Mouse (Mus musculus) cortical plate, adult 2 months (tissue): ENCODE data around the gene Adamts12. TPM values are rescaled to one million over a fixed set of nuclear protein-coding genes. Genes with fewer than 3 reads are reported as not detected.

Experiments used
- H3K27ac ChIP-seq: fragments of 200-500 bp; 2 replicates; pipeline ENCODE4 v1.5.1; 2012; ENCODE audit warnings: low read length, control low read depth, inconsistent platforms; ENCODE audit not compliant: insufficient read depth
- H3K4me1 ChIP-seq: fragments of 200-500 bp; 2 replicates; pipeline ENCODE4 v1.6.1; 2011; ENCODE audit warnings: low read length; ENCODE audit not compliant: control insufficient read depth, insufficient read depth
- H3K4me3 ChIP-seq: fragments of 200-500 bp; 2 replicates; pipeline ENCODE4 v1.5.1; 2011; ENCODE audit warnings: mild to moderate bottlenecking, low read length, control low read depth; ENCODE audit not compliant: insufficient read depth
- CTCF ChIP-seq: fragments of 200-500 bp; IDR thresholded peaks from 2 replicates; pipeline ENCODE4 v1.5.1; 2011; ENCODE audit warnings: mild to moderate bottlenecking, control low read depth, low read length; ENCODE audit not compliant: insufficient read depth; ENCODE audit errors: extremely low read depth
- POLR2A ChIP-seq: fragments of 200-500 bp; IDR thresholded peaks from 2 replicates; pipeline ENCODE4 v1.6.1; 2011; ENCODE audit warnings: mild to moderate bottlenecking, low read length, control low read depth; ENCODE audit not compliant: insufficient read depth; ENCODE audit errors: extremely low read depth
- polyA plus RNA-seq: library from polyadenylated mRNA; depleted of rRNA; stranded (reverse); fragments of >200 nt; gene quantifications from 2 replicates; pipeline ENCODE4 v1.2.3, GENCODE M21; 2012

The Adamts12 gene
- polyA plus RNA-seq, 1 experiment = 0.10 TPM

- no peak for TF ChIP-seq CTCF
- no peak for TF ChIP-seq POLR2A
- Histone ChIP-seq H3K4me3 (no peak overlapping the region), H3K27ac (no peak overlapping the region), H3K4me1 (no peaks in the 10 kb centered on the region; the same call in 1 of the 2 replicates)
Observed at GRCm38 (mm10) chr15:11067891-11068290, 3.3 kb downstream of the Adamts12 start.

- Histone ChIP-seq H3K4me1 (no peaks in the 10 kb centered on the region), H3K4me3 (no peak overlapping the region)
Observed at GRCm38 (mm10) chr15:11075726-11076361, 11.3 kb downstream of the Adamts12 start.

GRCm38 (mm10) chr15:11082961-11083569 is 18.5 kb downstream of the Adamts12 start:
- no peak overlapping the region for H3K4me3 ChIP-seq
- no peaks in the 10 kb centered on the region for H3K4me1 ChIP-seq
- H3K27ac ChIP-seq = no peak overlapping the region
- no peak for TF ChIP-seq POLR2A
- TF ChIP-seq CTCF = no peak

More at GRCm38 (mm10) chr15:11075726-11076361, 11.3 kb downstream of the Adamts12 start:
- no peak overlapping the region for H3K27ac ChIP-seq
- TF ChIP-seq CTCF (no peak), POLR2A (no peak)

- Histone ChIP-seq H3K4me3 (no peak overlapping the region), H3K27ac (no peak overlapping the region), H3K4me1 (no peaks in the 10 kb centered on the region)
- TF ChIP-seq CTCF = no peak
- TF ChIP-seq POLR2A = no peak
Observed at GRCm38 (mm10) chr15:11083678-11084077, 19.1 kb downstream of the Adamts12 start.

GRCm38 (mm10) chr15:11084241-11084992 is 19.8 kb downstream of the Adamts12 start:
- Histone ChIP-seq H3K4me1 (no peaks in the 10 kb centered on the region), H3K4me3 (no peak overlapping the region), H3K27ac (no peak overlapping the region)
- TF ChIP-seq CTCF (no peak), POLR2A (no peak)

- H3K4me1 ChIP-seq = no peaks in the 10 kb centered on the region
- no peak overlapping the region for H3K4me3 ChIP-seq
- TF ChIP-seq CTCF = no peak
- no peak for TF ChIP-seq POLR2A
- H3K27ac ChIP-seq = no peak overlapping the region
Observed at GRCm38 (mm10) chr15:11084993-11085365, 20.4 kb downstream of the Adamts12 start.

GRCm38 (mm10) chr15:11089494-11089893 is 24.9 kb downstream of the Adamts12 start:
- Histone ChIP-seq H3K4me1 (no peaks in the 10 kb centered on the region), H3K4me3 (no peak overlapping the region), H3K27ac (no peak overlapping the region)
- no peak for TF ChIP-seq POLR2A
- no peak for TF ChIP-seq CTCF

- H3K27ac ChIP-seq = no peak overlapping the region
- no peaks in the 10 kb centered on the region for H3K4me1 ChIP-seq
- no peak for TF ChIP-seq CTCF
- no peak for TF ChIP-seq POLR2A
- H3K4me3 ChIP-seq = no peak overlapping the region
Observed at GRCm38 (mm10) chr15:11095566-11095965, 31.0 kb downstream of the Adamts12 start.

GRCm38 (mm10) chr15:11097967-11098702 is 33.5 kb downstream of the Adamts12 start:
- TF ChIP-seq POLR2A = no peak
- no peak for TF ChIP-seq CTCF
- H3K4me3 ChIP-seq = no peak overlapping the region
- H3K4me1 ChIP-seq = no peaks in the 10 kb centered on the region
- no peak overlapping the region for H3K27ac ChIP-seq
